Mouse (Mus musculus): ENCODE data around the gene Chd4. TPM values are rescaled to one million over a fixed set of nuclear protein-coding genes. Genes with fewer than 3 reads are reported as not detected.

Chd4 gene
- polyA plus RNA-seq, 1 experiment from 2014 or later, result 38.3 TPM

Small RNA genes lying within 50 kb of the gene (microRNA-seq; reads per million reads assigned to microRNA genes)
- gene Mir7045, result not detected

Other genes with a start within 250 kb of the Chd4 start
- gene P3h3, start 238.2 kb upstream of the Chd4 start, polyA plus RNA-seq (2016; fragmentation: Nextera tagmentation; extraction: Ambion mirVana), result 5.0 and 5.5 TPM in 2 replicates
- gene Gpr162, start 232.0 kb upstream of the Chd4 start, polyA plus RNA-seq (2016; fragmentation: Nextera tagmentation; extraction: Ambion mirVana), result 0.08 and 0.17 TPM in 2 replicates
- 0.05 and 0.07 TPM in 2 replicates for gene Cd4, start 207.8 kb upstream of the Chd4 start, polyA plus RNA-seq (2016; fragmentation: Nextera tagmentation; extraction: Ambion mirVana)
- gene Lag3, start 184.3 kb upstream of the Chd4 start, polyA plus RNA-seq (2016; fragmentation: Nextera tagmentation; extraction: Ambion mirVana), result 0.32 and 0.33 TPM in 2 replicates
- 64.5 and 66.7 TPM in 2 replicates for gene Ptms, start 175.9 kb upstream of the Chd4 start, polyA plus RNA-seq (2016; fragmentation: Nextera tagmentation; extraction: Ambion mirVana)
- 178 and 187 TPM in 2 replicates for gene Mlf2, start 164.6 kb upstream of the Chd4 start, polyA plus RNA-seq (2016; fragmentation: Nextera tagmentation; extraction: Ambion mirVana)
- 88.7 and 95.2 TPM in 2 replicates for gene Cops7a, start 130.4 kb upstream of the Chd4 start, polyA plus RNA-seq (2016; fragmentation: Nextera tagmentation; extraction: Ambion mirVana)
- 0.11 TPM in 1 of 2 replicates, not detected in the other for gene Pianp, start 99.3 kb upstream of the Chd4 start, polyA plus RNA-seq (2016; fragmentation: Nextera tagmentation; extraction: Ambion mirVana)
- gene Zfp384, start 86.8 kb upstream of the Chd4 start, polyA plus RNA-seq (2016; fragmentation: Nextera tagmentation; extraction: Ambion mirVana), result 6.6 and 7.2 TPM in 2 replicates
- 34.4 and 34.6 TPM in 2 replicates for gene Ing4, start 56.2 kb upstream of the Chd4 start, polyA plus RNA-seq (2016; fragmentation: Nextera tagmentation; extraction: Ambion mirVana)
- gene Acrbp, start 46.3 kb upstream of the Chd4 start, polyA plus RNA-seq (2016; fragmentation: Nextera tagmentation; extraction: Ambion mirVana), result 2.8 and 3.7 TPM in 2 replicates
- 1.9 and 2.2 TPM in 2 replicates for gene Lpar5, start 28.1 kb upstream of the Chd4 start, polyA plus RNA-seq (2016; fragmentation: Nextera tagmentation; extraction: Ambion mirVana)
- gene Nop2, start 35.9 kb downstream of the Chd4 start, polyA plus RNA-seq (2016; fragmentation: Nextera tagmentation; extraction: Ambion mirVana), result 83.1 and 85.3 TPM in 2 replicates
- gene Iffo1, start 49.3 kb downstream of the Chd4 start, polyA plus RNA-seq (2016; fragmentation: Nextera tagmentation; extraction: Ambion mirVana), result 6.6 and 7.3 TPM in 2 replicates
- 1,499 and 1,575 TPM in 2 replicates for gene Gapdh, start 70.5 kb downstream of the Chd4 start, polyA plus RNA-seq (2016; fragmentation: Nextera tagmentation; extraction: Ambion mirVana)
- 132 and 138 TPM in 2 replicates for gene Ncapd2, start 95.7 kb downstream of the Chd4 start, polyA plus RNA-seq (2016; fragmentation: Nextera tagmentation; extraction: Ambion mirVana)
- 211 and 222 TPM in 2 replicates for gene Mrpl51, start 95.8 kb downstream of the Chd4 start, polyA plus RNA-seq (2016; fragmentation: Nextera tagmentation; extraction: Ambion mirVana)
- 2.3 and 2.6 TPM in 2 replicates for gene Vamp1, start 119.6 kb downstream of the Chd4 start, polyA plus RNA-seq (2016; fragmentation: Nextera tagmentation; extraction: Ambion mirVana)
- gene Tapbpl, start 135.9 kb downstream of the Chd4 start, polyA plus RNA-seq (2016; fragmentation: Nextera tagmentation; extraction: Ambion mirVana), result 3.8 and 4.0 TPM in 2 replicates
- gene Cd27, start 141.0 kb downstream of the Chd4 start, polyA plus RNA-seq (2016; fragmentation: Nextera tagmentation; extraction: Ambion mirVana), result 2.6 and 3.2 TPM in 2 replicates
- not detected in 2 replicates for gene Tuba3a, start 190.1 kb downstream of the Chd4 start, polyA plus RNA-seq (2016; fragmentation: Nextera tagmentation; extraction: Ambion mirVana)
- 19.2 and 22.9 TPM in 2 replicates for gene Ltbr, start 217.9 kb downstream of the Chd4 start, polyA plus RNA-seq (2016; fragmentation: Nextera tagmentation; extraction: Ambion mirVana)
- 0.23 and 0.50 TPM in 2 replicates for gene Scnn1a, start 224.7 kb downstream of the Chd4 start, polyA plus RNA-seq (2016; fragmentation: Nextera tagmentation; extraction: Ambion mirVana)

Data from liver, embryonic 12.5 days (tissue).